Mouse (Mus musculus) embryonic facial prominence, embryonic 10.5 days (tissue): Measurements from ENCODE around the gene Mvb12b. TPM values are rescaled to one million over a fixed set of nuclear protein-coding genes. Genes with fewer than 3 reads are reported as not detected.

Experiments
- DNase-seq: peaks from one replicate; pipeline ENCODE4 v3.0.0-alpha.2; 2017; ENCODE audit warnings: low spot score
- H3K27ac ChIP-seq: fragments of 300-500 bp; sonication (generic); replicated peaks from 2 replicates; pipeline ENCODE4 v1.5.1; 2016; ENCODE audit warnings: mild to moderate bottlenecking
- H3K27me3 ChIP-seq: fragments of 300-500 bp; sonication (generic); replicated peaks from 2 replicates; pipeline ENCODE4 v1.6.1; 2016; ENCODE audit warnings: low read depth, mild to moderate bottlenecking; ENCODE audit not compliant: poor library complexity, severe bottlenecking
- H3K36me3 ChIP-seq: fragments of 300-500 bp; sonication (generic); replicated peaks from 2 replicates; pipeline ENCODE4 v1.6.1; 2016; ENCODE audit warnings: mild to moderate bottlenecking, moderate library complexity
- H3K4me1 ChIP-seq: fragments of 300-500 bp; sonication (generic); 2 replicates; pipeline ENCODE4 v1.6.1; 2016
- H3K4me3 ChIP-seq: fragments of 300-500 bp; sonication (generic); 2 replicates; pipeline ENCODE4 v1.5.1; 2016; ENCODE audit warnings: mild to moderate bottlenecking, moderate library complexity
- H3K9me3 ChIP-seq: fragments of 300-500 bp; sonication (generic); 2 replicates; pipeline ENCODE4 v1.6.1; 2016; ENCODE audit warnings: mild to moderate bottlenecking
- WGBS: fragments of 180-500 bp; shearing (Covaris S2); methylation state at CpG from one replicate; pipeline ENCODE4 v1.1.7; 2016; 5-methylcytosine and 5-hydroxymethylcytosine counted together
- polyA plus RNA-seq: library from polyadenylated mRNA; unstranded; fragments of >200 nt; fragmentation: Nextera tagmentation; extraction: Ambion mirVana; gene quantifications from 2 replicates; pipeline ENCODE4 v1.2.1, GENCODE M21; 2016

The Mvb12b gene
- polyA plus RNA-seq, 1 experiment from 2014 or later, result 16.1 TPM

DNA sequence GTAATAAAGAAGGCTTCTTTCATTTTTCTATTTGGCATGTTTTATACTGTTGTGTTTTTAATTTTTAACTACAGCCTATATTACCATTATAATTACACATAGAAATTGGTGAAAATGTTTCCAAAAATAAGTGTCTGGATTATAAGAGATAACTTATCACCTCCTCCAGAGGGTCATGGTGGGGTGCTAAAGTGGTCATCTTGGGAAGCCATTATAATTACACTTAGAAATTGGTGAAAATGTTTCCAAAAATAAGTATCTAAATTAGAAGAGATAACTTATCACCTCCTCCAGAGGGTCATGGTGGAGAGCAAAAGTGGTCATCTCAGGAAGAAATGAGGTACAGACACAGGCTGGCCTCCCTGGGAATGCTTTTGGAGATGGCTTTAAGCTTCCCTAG, 48.5 kb downstream of the Mvb12b start:
- Histone ChIP-seq H3K9me3 (no peaks in the 10 kb centered on the region), H3K36me3 (peaks cover 29% of the 10 kb centered on the region), H3K27me3 (no peaks in the 10 kb centered on the region), H3K27ac (no peak overlapping the region), H3K4me1 (peaks cover 31% of the 10 kb centered on the region), H3K4me3 (no peak overlapping the region)
- DNase-seq, result no peak

- H3K4me3 ChIP-seq, result no peak overlapping the region
- no peak for DNase-seq
- H3K36me3 ChIP-seq, result peaks cover 31% of the 10 kb centered on the region
- WGBS, result 87% methylated on average over 6 of the region's 6 CpGs
- no peak overlapping the region for H3K27ac ChIP-seq
- no peaks in the 10 kb centered on the region for H3K27me3 ChIP-seq
- H3K9me3 ChIP-seq, result no peaks in the 10 kb centered on the region
- peaks cover 39% of the 10 kb centered on the region for H3K4me1 ChIP-seq
These were observed 50.4 kb downstream of the Mvb12b start for GRCm38 (mm10) chr2:33837297-33837696.

DNA sequence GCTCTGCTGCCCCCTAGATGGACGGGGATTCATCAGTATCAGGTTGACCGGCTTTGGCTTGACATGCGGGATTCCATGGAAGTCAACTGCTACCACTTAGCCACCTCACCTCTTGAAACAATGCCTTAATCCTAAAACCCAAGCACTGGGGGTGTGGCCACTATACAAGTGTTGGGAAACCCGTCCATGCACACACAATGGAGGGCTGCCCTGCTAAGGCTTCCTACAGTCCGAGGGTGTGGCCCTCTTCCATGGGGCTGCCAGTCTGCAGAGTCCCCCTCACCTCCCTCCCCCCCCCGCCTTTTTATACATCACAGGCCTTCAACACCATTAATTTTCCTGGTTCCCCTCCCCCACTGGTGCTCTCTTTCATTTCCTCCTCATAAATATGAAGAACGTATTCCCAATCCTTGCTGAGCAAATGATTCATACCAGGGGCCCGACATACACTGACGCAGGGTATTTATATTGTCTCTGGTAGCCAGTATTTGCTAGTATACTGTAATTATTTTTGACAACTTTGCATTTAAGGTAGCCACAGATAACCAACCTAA, 51.0 kb downstream of the Mvb12b start:
- WGBS, result 72% methylated on average over 9 of the region's 9 CpGs

DNA sequence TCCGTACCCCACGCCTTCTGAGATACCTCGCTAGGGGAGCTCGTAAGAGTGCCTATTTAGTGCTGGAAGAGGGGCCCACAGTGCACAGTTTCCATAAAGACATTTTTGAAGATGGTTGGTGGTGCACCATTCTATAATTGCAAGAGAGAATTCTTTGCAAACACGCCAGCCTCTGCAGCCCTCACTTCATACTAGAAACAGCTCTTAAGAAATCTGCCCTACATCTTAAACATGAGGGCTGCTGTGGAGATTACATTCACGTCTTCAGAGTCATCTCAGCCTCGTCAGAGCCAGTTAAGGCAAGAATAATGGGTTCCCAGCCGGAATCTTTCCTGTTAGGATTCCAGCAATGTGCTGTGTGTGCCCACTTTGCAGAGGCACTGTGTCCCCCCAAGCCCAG, 52.7 kb downstream of the Mvb12b start:
- H3K4me1 ChIP-seq, result peaks cover 30% of the 10 kb centered on the region
- H3K9me3 ChIP-seq, result no peaks in the 10 kb centered on the region
- no peak overlapping the region for H3K27ac ChIP-seq
- no peak overlapping the region for H3K4me3 ChIP-seq
- H3K27me3 ChIP-seq, result no peaks in the 10 kb centered on the region
- DNase-seq, result no peak
- peaks cover 47% of the 10 kb centered on the region for H3K36me3 ChIP-seq
- 89% methylated on average over 8 of the region's 8 CpGs for WGBS

More for the DNA sequence above, 51.0 kb downstream of the Mvb12b start:
- no peak overlapping the region for H3K4me3 ChIP-seq
- peaks cover 39% of the 10 kb centered on the region for H3K4me1 ChIP-seq
- H3K9me3 ChIP-seq, result no peaks in the 10 kb centered on the region
- H3K27me3 ChIP-seq, result no peaks in the 10 kb centered on the region
- no peak overlapping the region for H3K27ac ChIP-seq
- peaks cover 36% of the 10 kb centered on the region for H3K36me3 ChIP-seq
- no peak for DNase-seq

- peaks cover 51% of the 10 kb centered on the region for H3K36me3 ChIP-seq
- peaks cover 27% of the 10 kb centered on the region for H3K4me1 ChIP-seq
- no peaks in the 10 kb centered on the region for H3K27me3 ChIP-seq
- no peak overlapping the region for H3K4me3 ChIP-seq
- WGBS, result 58% methylated on average over 1 of the region's 1 CpGs
- peak; percentile 54 for DNase-seq
- no peaks in the 10 kb centered on the region for H3K9me3 ChIP-seq
- H3K27ac ChIP-seq, result peak overlapping the region; percentile 70
These were observed 53.8 kb downstream of the Mvb12b start for GRCm38 (mm10) chr2:33833902-33834301.

GRCm38 (mm10) chr2:33829870-33830269, 57.9 kb downstream of the Mvb12b start:
- DNase-seq, result no peak
- WGBS, result 94% methylated on average over 2 of the region's 2 CpGs
- Histone ChIP-seq H3K27me3 (no peaks in the 10 kb centered on the region), H3K27ac (no peak overlapping the region), H3K4me1 (peaks cover 14% of the 10 kb centered on the region), H3K9me3 (no peaks in the 10 kb centered on the region), H3K36me3 (peaks cover 71% of the 10 kb centered on the region), H3K4me3 (no peak overlapping the region)

GRCm38 (mm10) chr2:33826777-33827176, 61.0 kb downstream of the Mvb12b start:
- Histone ChIP-seq H3K27me3 (no peaks in the 10 kb centered on the region), H3K27ac (no peak overlapping the region), H3K4me1 (peaks cover 4% of the 10 kb centered on the region), H3K36me3 (peaks cover 73% of the 10 kb centered on the region), H3K4me3 (no peak overlapping the region), H3K9me3 (no peaks in the 10 kb centered on the region)
- WGBS, result 94% methylated on average over 6 of the region's 6 CpGs
- no peak for DNase-seq

GRCm38 (mm10) chr2:33824935-33825514, 62.7 kb downstream of the Mvb12b start:
- peaks cover 70% of the 10 kb centered on the region for H3K36me3 ChIP-seq
- H3K4me3 ChIP-seq, result no peak overlapping the region
- no peaks in the 10 kb centered on the region for H3K27me3 ChIP-seq
- H3K4me1 ChIP-seq, result peaks cover 4% of the 10 kb centered on the region
- 94% methylated on average over 11 of the region's 11 CpGs for WGBS
- no peak overlapping the region for H3K27ac ChIP-seq
- no peaks in the 10 kb centered on the region for H3K9me3 ChIP-seq
- no peak for DNase-seq

GRCm38 (mm10) chr2:33821677-33822607, 65.8 kb downstream of the Mvb12b start:
- Histone ChIP-seq H3K4me3 (no peak overlapping the region), H3K9me3 (no peaks in the 10 kb centered on the region), H3K27me3 (no peaks in the 10 kb centered on the region), H3K4me1 (peaks cover 14% of the 10 kb centered on the region), H3K36me3 (peaks cover 68% of the 10 kb centered on the region), H3K27ac (peak overlapping the region; percentile 15; the same call in 1 of the 2 replicates)
- DNase-seq, result peak; percentile 88
- 21% methylated on average over 13 of the region's 13 CpGs for WGBS

- Histone ChIP-seq H3K4me3 (no peak overlapping the region), H3K4me1 (peaks cover 14% of the 10 kb centered on the region), H3K9me3 (no peaks in the 10 kb centered on the region), H3K27me3 (no peaks in the 10 kb centered on the region), H3K36me3 (peaks cover 62% of the 10 kb centered on the region), H3K27ac (no peak overlapping the region)
- DNase-seq, result no peak
- WGBS, result 83% methylated on average over 3 of the region's 3 CpGs
These were observed 67.3 kb downstream of the Mvb12b start for GRCm38 (mm10) chr2:33820450-33820849.

- H3K27me3 ChIP-seq, result no peaks in the 10 kb centered on the region
- H3K27ac ChIP-seq, result no peak overlapping the region
- H3K9me3 ChIP-seq, result no peaks in the 10 kb centered on the region
- peaks cover 14% of the 10 kb centered on the region for H3K4me1 ChIP-seq
- WGBS, result 82% methylated on average over 5 of the region's 5 CpGs
- DNase-seq, result no peak
- H3K36me3 ChIP-seq, result peaks cover 58% of the 10 kb centered on the region
- H3K4me3 ChIP-seq, result no peak overlapping the region
These were observed 67.7 kb downstream of the Mvb12b start for GRCm38 (mm10) chr2:33820037-33820436.

GRCm38 (mm10) chr2:33818385-33818784, 69.4 kb downstream of the Mvb12b start:
- Histone ChIP-seq H3K4me3 (no peak overlapping the region), H3K9me3 (no peaks in the 10 kb centered on the region), H3K4me1 (peaks cover 31% of the 10 kb centered on the region), H3K27me3 (no peaks in the 10 kb centered on the region), H3K27ac (no peak overlapping the region), H3K36me3 (peaks cover 42% of the 10 kb centered on the region)
- DNase-seq, result no peak
- 88% methylated on average over 2 of the region's 2 CpGs for WGBS
